Mouse (Mus musculus): ENCODE results near the gene Prox2. TPM values are rescaled to one million over a fixed set of nuclear protein-coding genes. Genes with fewer than 3 reads are reported as not detected.

Prox2 gene
- total and polyA plus RNA-seq, 2 experiments from 2014 or later, result 1.4 TPM

DNA sequence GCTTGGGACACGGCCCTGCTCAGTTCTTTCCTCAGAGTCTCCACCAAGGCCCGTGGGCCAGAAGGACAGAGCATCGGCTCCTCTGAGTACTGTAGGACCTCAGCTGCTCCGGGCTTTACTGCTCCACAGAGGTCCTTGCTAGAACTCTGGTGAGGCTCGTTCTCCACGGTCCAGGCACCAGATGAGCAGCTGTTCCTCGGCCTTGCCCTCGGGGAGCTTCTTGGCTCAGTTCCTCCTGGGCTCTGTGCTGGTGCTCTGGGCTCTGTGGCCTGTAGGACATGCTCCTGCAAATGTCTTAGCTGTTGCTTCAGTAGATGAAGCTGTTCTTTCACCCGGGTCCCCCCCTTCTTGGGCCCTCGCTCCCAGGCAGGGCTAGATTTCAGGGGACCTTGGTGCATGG lies 15.9 kb downstream of the Prox2 start:
- Histone ChIP-seq H3K4me3 (ENCODE audit: low read depth, low read length) (no peak overlapping the region), H3K27ac (ENCODE audit: low read depth, low read length) (no peak overlapping the region), H3K9me3 (ENCODE audit: low read length) (no peaks in the 10 kb centered on the region), H3K4me1 (ENCODE audit: insufficient read depth) (no peaks in the 10 kb centered on the region), H3K36me3 (ENCODE audit: insufficient read depth) (peaks cover 3% of the 10 kb centered on the region; the same call in 1 of the 2 replicates), H3K27me3 (ENCODE audit: insufficient read depth, low read length) (no peaks in the 10 kb centered on the region), H3K9ac (no peak overlapping the region), H3K4me2 (ENCODE audit: low read depth) (no peak overlapping the region)
- DNase-seq (no peak), ATAC-seq (no peak)
- 85% methylated on average over 10 of the region's 10 CpGs for WGBS
- TF ChIP-seq CTCF (IDR thresholded peaks at IDR 0.05; ENCODE audit: low read depth), result no peak

DNA sequence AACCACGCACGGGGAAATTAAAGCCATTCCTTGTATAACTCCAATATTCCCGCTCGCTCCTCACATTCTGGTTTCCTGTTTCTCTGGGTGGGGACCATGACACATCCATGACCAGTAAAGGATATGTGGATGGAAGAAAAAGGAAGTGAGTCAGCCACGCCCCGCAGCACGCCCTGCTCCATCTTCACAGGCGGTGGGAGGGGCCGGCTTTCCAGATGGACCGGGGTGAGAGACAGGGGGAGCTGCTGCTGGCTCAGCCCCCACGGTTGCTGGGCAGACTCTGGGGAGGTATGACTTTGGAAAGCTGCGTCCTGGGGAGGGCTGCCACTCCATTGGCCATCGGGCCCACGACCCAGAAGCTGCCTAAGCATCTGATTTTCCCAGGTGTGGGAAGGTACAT lies 16.5 kb downstream of the Prox2 start:
- WGBS, result 44% methylated on average over 14 of the region's 14 CpGs
- Histone ChIP-seq H3K27ac (ENCODE audit: low read depth, low read length) (no peak overlapping the region), H3K9me3 (ENCODE audit: low read length) (no peaks in the 10 kb centered on the region), H3K36me3 (ENCODE audit: insufficient read depth) (peaks cover 9% of the 10 kb centered on the region), H3K4me3 (ENCODE audit: low read depth, low read length) (no peak overlapping the region), H3K4me1 (ENCODE audit: insufficient read depth) (no peaks in the 10 kb centered on the region), H3K27me3 (ENCODE audit: insufficient read depth, low read length) (no peaks in the 10 kb centered on the region), H3K4me2 (ENCODE audit: low read depth) (no peak overlapping the region), H3K9ac (no peak overlapping the region)
- 0 out of 2 replicates have a peak, but pooled peaks have one; percentile 36 for ATAC-seq
- DNase-seq, result no peak
- no peak for TF ChIP-seq CTCF (IDR thresholded peaks at IDR 0.05; ENCODE audit: low read depth)

DNA sequence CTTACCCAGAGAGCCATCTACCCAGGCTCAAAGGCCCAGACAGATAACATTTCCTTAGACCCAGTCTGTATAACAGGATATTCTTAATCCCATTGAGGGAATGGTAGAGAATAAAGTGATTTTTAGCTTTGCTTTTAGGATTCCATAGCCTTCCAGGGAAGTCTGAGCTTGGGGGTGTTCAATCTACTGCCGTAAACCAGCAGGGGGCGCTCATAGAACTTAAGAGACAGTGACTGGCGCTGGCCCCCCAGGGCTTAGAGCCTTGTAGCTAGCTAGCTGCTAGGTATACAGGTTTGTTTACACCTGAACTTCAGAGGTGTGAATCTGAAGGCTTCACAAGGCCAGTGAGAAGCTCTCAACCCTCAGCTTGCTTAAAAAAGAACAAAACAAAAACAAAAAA lies 18.3 kb downstream of the Prox2 start:
- H3K27ac ChIP-seq (ENCODE audit: low read depth, low read length), result no peak overlapping the region
- peak; percentile 68 for DNase-seq
- no peak overlapping the region for H3K4me3 ChIP-seq (ENCODE audit: low read depth, low read length)
- H3K36me3 ChIP-seq (ENCODE audit: insufficient read depth), result peaks cover 23% of the 10 kb centered on the region
- H3K9me3 ChIP-seq (ENCODE audit: low read length), result no peaks in the 10 kb centered on the region
- no peaks in the 10 kb centered on the region for H3K27me3 ChIP-seq (ENCODE audit: insufficient read depth, low read length)
- 13% methylated on average over 3 of the region's 3 CpGs for WGBS
- no peaks in the 10 kb centered on the region for H3K4me1 ChIP-seq (ENCODE audit: insufficient read depth)
- no peak; the same call in 1 of the 2 replicates for ATAC-seq
- no peak overlapping the region for H3K4me2 ChIP-seq (ENCODE audit: low read depth)
- peak; percentile 64 for TF ChIP-seq CTCF (IDR thresholded peaks at IDR 0.05; ENCODE audit: low read depth)
- no peak overlapping the region for H3K9ac ChIP-seq

DNA sequence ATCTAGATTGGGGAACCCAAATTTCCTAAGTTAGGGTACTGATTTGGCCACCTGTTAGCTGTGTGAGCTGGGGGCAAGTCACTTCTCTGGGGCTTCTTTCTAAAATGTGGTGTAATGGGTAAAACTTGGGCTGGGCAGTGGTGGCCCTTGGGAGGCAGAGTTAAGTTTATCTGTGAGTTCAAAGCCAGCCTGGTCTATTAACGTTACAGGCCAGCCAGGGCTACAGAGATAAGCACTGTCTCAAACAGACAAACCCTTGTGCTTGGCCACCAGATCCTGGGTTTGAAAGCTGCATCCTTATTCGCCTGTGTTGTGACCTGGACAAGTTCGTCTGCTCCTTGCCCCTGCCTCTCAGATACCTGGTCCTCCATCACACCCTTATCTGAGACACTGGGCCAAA lies 19.4 kb downstream of the Prox2 start:
- H3K4me3 ChIP-seq (ENCODE audit: low read depth, low read length), result no peak overlapping the region
- 88% methylated on average over 3 of the region's 3 CpGs for WGBS
- H3K27ac ChIP-seq (ENCODE audit: low read depth, low read length), result no peak overlapping the region
- H3K9ac ChIP-seq, result no peak overlapping the region
- no peak for TF ChIP-seq CTCF (IDR thresholded peaks at IDR 0.05; ENCODE audit: low read depth)
- H3K4me1 ChIP-seq (ENCODE audit: insufficient read depth), result no peaks in the 10 kb centered on the region
- ATAC-seq, result no peak
- no peaks in the 10 kb centered on the region for H3K9me3 ChIP-seq (ENCODE audit: low read length)
- DNase-seq, result no peak
- H3K4me2 ChIP-seq (ENCODE audit: low read depth), result no peak overlapping the region
- H3K27me3 ChIP-seq (ENCODE audit: insufficient read depth, low read length), result no peaks in the 10 kb centered on the region
- peaks cover 25% of the 10 kb centered on the region for H3K36me3 ChIP-seq (ENCODE audit: insufficient read depth)

DNA sequence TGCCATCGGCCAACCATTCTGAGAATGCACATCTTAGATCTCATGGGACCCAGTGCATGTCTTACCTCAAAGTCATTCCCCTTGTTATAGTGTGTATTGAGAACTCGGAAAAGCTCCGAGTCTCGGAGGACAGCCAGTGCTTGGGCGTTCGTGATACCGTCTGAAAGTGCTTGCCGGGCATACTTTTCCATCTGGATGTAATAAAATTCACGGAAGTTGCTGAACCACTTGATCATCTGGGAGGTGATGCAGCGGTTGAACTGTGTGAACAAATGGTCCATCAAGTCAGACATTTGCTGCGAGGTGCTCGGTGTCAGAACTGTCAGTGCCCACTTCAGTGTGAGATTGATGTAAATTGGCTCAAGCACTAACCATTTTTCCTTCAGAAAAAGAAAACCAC lies 22.7 kb downstream of the Prox2 start:
- WGBS, result 97% methylated on average over 12 of the region's 12 CpGs
- TF ChIP-seq CTCF (IDR thresholded peaks at IDR 0.05; ENCODE audit: low read depth), result no peak
- no peak overlapping the region for H3K27ac ChIP-seq (ENCODE audit: low read depth, low read length)
- no peak overlapping the region for H3K4me2 ChIP-seq (ENCODE audit: low read depth)
- H3K4me1 ChIP-seq (ENCODE audit: insufficient read depth), result no peaks in the 10 kb centered on the region
- H3K36me3 ChIP-seq (ENCODE audit: insufficient read depth), result peaks cover 25% of the 10 kb centered on the region
- H3K27me3 ChIP-seq (ENCODE audit: insufficient read depth, low read length), result no peaks in the 10 kb centered on the region
- DNase-seq, result no peak
- H3K4me3 ChIP-seq (ENCODE audit: low read depth, low read length), result no peak overlapping the region
- ATAC-seq, result no peak
- no peaks in the 10 kb centered on the region for H3K9me3 ChIP-seq (ENCODE audit: low read length)
- H3K9ac ChIP-seq, result no peak overlapping the region

DNA sequence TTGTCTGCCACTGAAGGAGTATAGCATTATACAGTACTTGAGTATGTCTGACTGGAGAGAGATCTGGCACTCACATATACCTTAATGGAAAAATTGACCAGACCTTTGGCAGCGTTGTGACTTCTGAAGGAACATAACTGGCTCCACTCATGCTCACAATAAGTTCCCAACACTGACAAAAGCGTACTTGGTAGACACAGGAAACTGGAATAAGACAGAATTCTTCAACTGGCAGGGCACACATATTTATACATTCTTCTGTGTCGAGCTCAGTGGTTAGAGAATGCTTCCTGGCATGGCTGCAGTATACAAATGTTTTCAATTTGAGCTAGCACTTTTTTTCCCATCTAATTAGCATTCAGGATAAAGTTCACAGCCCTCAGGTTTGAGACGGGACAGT lies 25.6 kb downstream of the Prox2 start:
- H3K27me3 ChIP-seq (ENCODE audit: insufficient read depth, low read length), result no peaks in the 10 kb centered on the region
- DNase-seq (no peak), ATAC-seq (no peak)
- H3K4me2 ChIP-seq (ENCODE audit: low read depth), result no peak overlapping the region
- no peaks in the 10 kb centered on the region for H3K4me1 ChIP-seq (ENCODE audit: insufficient read depth)
- no peak overlapping the region for H3K27ac ChIP-seq (ENCODE audit: low read depth, low read length)
- no peak for TF ChIP-seq CTCF (IDR thresholded peaks at IDR 0.05; ENCODE audit: low read depth)
- H3K36me3 ChIP-seq (ENCODE audit: insufficient read depth), result peaks cover 21% of the 10 kb centered on the region
- H3K9ac ChIP-seq, result no peak overlapping the region
- no peak overlapping the region for H3K4me3 ChIP-seq (ENCODE audit: low read depth, low read length)
- H3K9me3 ChIP-seq (ENCODE audit: low read length), result no peaks in the 10 kb centered on the region
- 67% methylated on average over 4 of the region's 4 CpGs for WGBS

DNA sequence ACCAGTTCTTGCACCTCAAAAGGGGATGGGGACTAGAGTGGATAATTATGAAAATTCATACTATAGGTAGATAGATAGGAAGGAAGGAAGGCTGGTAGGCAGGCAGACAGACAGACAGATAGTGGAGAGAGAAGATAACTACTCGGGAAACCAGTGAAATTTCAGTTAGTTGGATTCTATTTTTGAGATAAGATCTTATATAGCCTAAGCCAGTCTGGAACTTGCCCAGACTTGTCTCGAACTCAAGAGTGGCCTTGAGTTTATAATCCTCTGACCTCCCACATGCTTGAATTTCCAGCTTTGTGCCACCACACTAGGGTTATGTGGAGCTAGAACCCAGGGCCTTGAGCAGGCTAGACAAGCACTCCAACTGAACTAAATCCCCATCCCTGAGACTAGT lies 26.3 kb downstream of the Prox2 start:
- WGBS, result 94% methylated on average over 2 of the region's 2 CpGs
- Histone ChIP-seq H3K36me3 (ENCODE audit: insufficient read depth) (peaks cover 18% of the 10 kb centered on the region; the same call in 1 of the 2 replicates), H3K9me3 (ENCODE audit: low read length) (no peaks in the 10 kb centered on the region), H3K4me3 (ENCODE audit: low read depth, low read length) (no peak overlapping the region), H3K27ac (ENCODE audit: low read depth, low read length) (no peak overlapping the region), H3K4me1 (ENCODE audit: insufficient read depth) (no peaks in the 10 kb centered on the region), H3K27me3 (ENCODE audit: insufficient read depth, low read length) (no peaks in the 10 kb centered on the region), H3K9ac (no peak overlapping the region), H3K4me2 (ENCODE audit: low read depth) (no peak overlapping the region)
- ATAC-seq, result no peak
- DNase-seq, result no peak
- no peak for TF ChIP-seq CTCF (IDR thresholded peaks at IDR 0.05; ENCODE audit: low read depth)

DNA sequence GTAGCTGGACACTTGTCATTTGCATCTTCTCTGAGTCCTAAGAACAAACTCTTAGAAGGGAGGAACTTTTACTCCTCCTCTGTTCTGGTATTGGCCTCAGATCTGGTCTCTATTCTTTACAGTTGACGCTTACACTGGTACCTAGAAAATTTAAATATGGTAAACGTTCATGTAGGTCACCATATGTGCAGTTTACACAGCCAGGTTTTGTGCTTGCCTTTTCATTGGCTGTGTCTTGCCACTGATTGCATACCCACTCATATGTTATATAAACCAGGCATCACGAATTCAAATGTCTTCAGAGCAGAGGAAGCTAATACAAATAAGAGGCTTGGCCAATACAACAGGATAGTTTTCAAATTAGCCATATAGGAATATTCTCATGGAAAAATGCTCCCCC lies 33.5 kb downstream of the Prox2 start:
- no peak for TF ChIP-seq CTCF (IDR thresholded peaks at IDR 0.05; ENCODE audit: low read depth)
- Histone ChIP-seq H3K4me3 (ENCODE audit: low read depth, low read length) (no peak overlapping the region), H3K27me3 (ENCODE audit: insufficient read depth, low read length) (no peaks in the 10 kb centered on the region), H3K9ac (no peak overlapping the region), H3K27ac (ENCODE audit: low read depth, low read length) (no peak overlapping the region), H3K36me3 (ENCODE audit: insufficient read depth) (peaks cover 19% of the 10 kb centered on the region), H3K9me3 (ENCODE audit: low read length) (no peaks in the 10 kb centered on the region), H3K4me2 (ENCODE audit: low read depth) (no peak overlapping the region), H3K4me1 (ENCODE audit: insufficient read depth) (no peaks in the 10 kb centered on the region)
- WGBS, result 72% methylated on average over 3 of the region's 3 CpGs
- no peak for DNase-seq
- ATAC-seq, result no peak; the same call in 1 of the 2 replicates

Data from forebrain, postnatal 0 days (tissue).